Mouse (Mus musculus) large intestine, adult 2 months (tissue): ENCODE measurements around the gene Cdkal1. TPM values are rescaled to one million over a fixed set of nuclear protein-coding genes. Genes with fewer than 3 reads are reported as not detected.

Experiments used
- DNase-seq: peaks from one replicate; pipeline ENCODE4 v3.0.0-alpha.2; 2012; ENCODE audit warnings: low read depth, low spot score
- WGBS: fragments of 180-500 bp; shearing (Covaris S2); methylation state at CpG from one replicate; pipeline ENCODE4 v1.1.7; 2018; 5-methylcytosine and 5-hydroxymethylcytosine counted together
- polyA plus RNA-seq: library from polyadenylated mRNA; depleted of rRNA; stranded (reverse); fragments of >200 nt; gene quantifications from 2 replicates; pipeline ENCODE4 v1.2.3, GENCODE M21; 2012

Cdkal1 gene
- polyA plus RNA-seq, 1 experiment: 1.5 TPM

GRCm38 (mm10) chr13:29819147-29819546, 36.3 kb downstream of the Cdkal1 start:
- DNase-seq: no peak
- 94% methylated on average over 3 of the region's 3 CpGs for WGBS

- DNase-seq: no peak
- 92% methylated on average over 2 of the region's 2 CpGs for WGBS
Observed at GRCm38 (mm10) chr13:29818314-29818713, 37.2 kb downstream of the Cdkal1 start.

DNA sequence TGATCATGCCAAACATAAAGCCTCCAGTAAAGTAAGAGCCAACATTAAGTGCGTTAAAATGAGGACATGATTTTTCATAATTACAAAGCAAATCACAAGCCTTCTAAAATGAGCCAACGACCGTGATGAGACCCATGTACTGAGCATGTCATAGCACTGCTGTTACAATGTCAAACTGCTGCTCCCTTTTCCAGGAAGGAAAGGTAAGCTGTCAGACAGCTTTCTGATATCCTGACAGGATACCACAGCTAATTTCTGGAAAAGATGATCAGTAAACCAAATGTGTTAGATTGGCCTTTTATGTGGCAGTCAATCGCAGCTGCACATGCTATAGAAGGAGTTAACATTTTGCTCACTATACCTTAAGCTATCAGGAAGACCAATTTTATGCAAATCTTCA, 44.7 kb downstream of the Cdkal1 start:
- no peak for DNase-seq
- 93% methylated on average over 4 of the region's 4 CpGs for WGBS

GRCm38 (mm10) chr13:29808383-29808782, 47.1 kb downstream of the Cdkal1 start:
- 84% methylated on average over 3 of the region's 3 CpGs for WGBS
- no peak for DNase-seq

GRCm38 (mm10) chr13:29807930-29808329, 47.5 kb downstream of the Cdkal1 start:
- DNase-seq: no peak
- WGBS: 96% methylated on average over 3 of the region's 3 CpGs

- WGBS: 62% methylated on average over 4 of the region's 4 CpGs
Observed at GRCm38 (mm10) chr13:29806871-29807270, 48.6 kb downstream of the Cdkal1 start.

DNA sequence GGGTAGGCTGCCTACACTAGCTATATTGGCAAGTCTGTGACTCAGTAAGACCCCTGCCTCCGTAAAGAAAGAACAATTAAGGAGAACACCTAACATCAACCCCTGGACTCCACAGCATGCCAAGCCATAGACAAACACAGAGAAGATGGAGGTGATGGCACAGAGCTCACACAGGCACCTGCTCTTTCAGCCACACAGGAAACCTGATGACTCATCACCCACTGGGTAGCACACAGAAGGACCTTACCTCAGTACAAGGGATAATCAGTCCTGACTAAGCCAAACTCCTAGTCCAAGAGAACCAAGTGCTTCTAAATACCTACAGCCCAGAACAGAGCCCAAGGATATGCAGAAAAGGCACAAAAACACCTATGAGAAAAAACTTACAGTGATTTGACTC, 50.2 kb downstream of the Cdkal1 start:
- 85% methylated on average over 1 of the region's 1 CpGs for WGBS

More at GRCm38 (mm10) chr13:29806871-29807270, 48.6 kb downstream of the Cdkal1 start:
- no peak for DNase-seq

DNA sequence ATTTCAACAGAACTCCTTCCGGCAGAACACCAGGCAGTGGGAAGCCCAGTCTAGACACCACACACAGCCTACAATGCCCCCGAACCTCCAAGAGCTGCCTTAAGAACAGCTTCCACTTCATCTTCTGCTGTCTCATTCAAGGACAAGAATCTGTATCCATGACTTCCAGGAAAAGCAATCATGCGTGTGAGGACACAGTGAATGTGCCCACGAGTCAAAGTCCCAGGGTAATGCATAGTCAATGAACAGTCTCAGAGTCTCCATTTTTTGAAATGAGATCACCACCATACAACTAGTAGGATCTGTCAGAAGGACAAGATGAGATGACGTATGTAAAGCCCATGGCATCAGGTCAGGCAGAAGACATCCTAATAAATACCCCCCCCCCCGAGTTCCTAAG, 51.4 kb downstream of the Cdkal1 start:
- no peak for DNase-seq
- 92% methylated on average over 6 of the region's 6 CpGs for WGBS

More for the DNA sequence above, 50.2 kb downstream of the Cdkal1 start:
- DNase-seq: no peak

GRCm38 (mm10) chr13:29802699-29803098, 52.8 kb downstream of the Cdkal1 start:
- DNase-seq: no peak

DNA sequence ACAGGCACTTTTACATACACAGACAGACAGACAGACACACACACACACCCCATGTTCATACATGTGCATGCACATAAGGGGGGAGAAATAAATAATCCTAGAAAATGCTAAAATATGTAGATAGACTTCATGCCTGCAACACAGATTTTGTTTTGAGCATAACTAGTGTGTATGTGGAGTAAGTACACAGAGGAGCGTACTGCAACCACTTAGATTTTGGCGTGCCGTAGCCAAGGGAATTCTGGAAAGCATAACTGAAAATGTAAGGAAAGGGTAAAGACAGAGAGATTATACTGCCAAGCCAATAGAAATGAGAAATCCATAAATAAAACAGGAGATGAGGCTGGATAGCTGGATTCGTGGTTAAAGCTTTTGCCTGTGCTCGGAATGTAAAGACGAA, 55.4 kb downstream of the Cdkal1 start:
- 94% methylated on average over 6 of the region's 6 CpGs for WGBS
- no peak for DNase-seq

- DNase-seq: no peak
- WGBS: 28% methylated on average over 4 of the region's 4 CpGs
Observed at GRCm38 (mm10) chr13:29792112-29792511, 63.4 kb downstream of the Cdkal1 start.

DNA sequence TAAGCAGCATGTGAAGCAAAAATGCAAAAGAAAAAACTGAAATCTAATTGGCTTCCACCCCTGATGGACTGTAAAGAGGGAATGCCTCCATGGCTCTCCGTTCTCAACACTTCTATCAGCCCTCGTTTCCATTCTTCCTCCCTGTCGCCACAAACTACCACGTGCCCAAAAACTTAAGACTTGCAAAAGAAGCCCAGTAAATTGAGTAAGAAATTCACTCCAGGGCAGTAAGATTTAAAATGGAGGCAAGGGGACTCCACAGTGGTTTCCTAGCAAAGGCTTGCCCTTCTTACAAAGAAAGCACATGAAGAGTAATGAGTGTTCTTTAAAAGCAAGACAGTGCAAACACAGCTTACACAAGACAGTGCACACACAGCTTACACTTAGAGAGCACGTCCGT, 64.0 kb downstream of the Cdkal1 start:
- 85% methylated on average over 6 of the region's 6 CpGs for WGBS
- DNase-seq: no peak

GRCm38 (mm10) chr13:29786984-29787383, 68.5 kb downstream of the Cdkal1 start:
- 36% methylated on average over 3 of the region's 3 CpGs for WGBS

GRCm38 (mm10) chr13:29784894-29785293, 70.6 kb downstream of the Cdkal1 start:
- no peak for DNase-seq
- 74% methylated on average over 4 of the region's 4 CpGs for WGBS

More at GRCm38 (mm10) chr13:29786984-29787383, 68.5 kb downstream of the Cdkal1 start:
- no peak for DNase-seq

- DNase-seq: no peak
- WGBS: 80% methylated on average over 4 of the region's 4 CpGs
Observed at GRCm38 (mm10) chr13:29781332-29781731, 74.1 kb downstream of the Cdkal1 start.

- 23% methylated on average over 6 of the region's 6 CpGs for WGBS
- no peak for DNase-seq
Observed at GRCm38 (mm10) chr13:29780713-29781112, 74.8 kb downstream of the Cdkal1 start.

DNA sequence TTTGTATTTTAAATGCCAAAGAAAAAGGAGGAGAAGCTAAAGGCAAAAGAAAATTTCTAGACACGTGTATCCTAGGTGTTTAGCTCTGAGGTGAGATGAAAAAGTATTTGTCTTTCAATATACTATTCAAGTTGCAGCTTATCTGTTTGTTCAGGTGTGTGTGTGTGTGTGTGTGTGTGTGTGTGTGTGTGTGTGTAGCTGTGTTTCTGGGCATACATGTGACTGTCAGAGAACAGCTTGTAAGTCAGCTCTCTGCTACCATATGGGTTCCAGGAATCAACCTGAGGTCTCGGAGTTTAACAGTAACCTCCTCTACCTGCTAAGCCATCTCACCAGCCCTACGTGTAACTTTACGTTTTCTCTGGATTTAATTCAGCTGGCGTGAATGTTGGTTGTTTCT, 76.0 kb downstream of the Cdkal1 start:
- no peak for DNase-seq
- WGBS: 76% methylated on average over 5 of the region's 5 CpGs

GRCm38 (mm10) chr13:29779116-29779515, 76.4 kb downstream of the Cdkal1 start:
- 83% methylated on average over 5 of the region's 5 CpGs for WGBS
- DNase-seq: no peak

DNA sequence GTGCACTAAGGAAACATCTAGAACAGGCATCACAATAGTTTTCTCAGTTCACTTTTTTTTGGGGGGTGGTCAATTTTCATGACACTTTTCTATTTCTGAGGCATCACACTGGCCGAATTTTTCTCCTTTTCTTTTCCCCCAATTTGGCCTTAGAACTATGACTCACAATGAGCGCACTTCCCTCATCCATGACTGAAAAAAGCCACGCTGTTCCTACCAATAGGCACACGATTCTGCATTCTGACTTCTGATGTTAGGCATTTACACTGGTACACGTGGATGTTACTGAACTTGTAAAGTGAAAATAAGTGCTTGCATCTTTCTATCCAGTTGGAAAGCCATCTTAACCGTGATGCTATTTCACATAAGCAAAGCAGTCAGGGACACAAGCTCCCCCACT, 77.3 kb downstream of the Cdkal1 start:
- no peak for DNase-seq
- 89% methylated on average over 6 of the region's 6 CpGs for WGBS

DNA sequence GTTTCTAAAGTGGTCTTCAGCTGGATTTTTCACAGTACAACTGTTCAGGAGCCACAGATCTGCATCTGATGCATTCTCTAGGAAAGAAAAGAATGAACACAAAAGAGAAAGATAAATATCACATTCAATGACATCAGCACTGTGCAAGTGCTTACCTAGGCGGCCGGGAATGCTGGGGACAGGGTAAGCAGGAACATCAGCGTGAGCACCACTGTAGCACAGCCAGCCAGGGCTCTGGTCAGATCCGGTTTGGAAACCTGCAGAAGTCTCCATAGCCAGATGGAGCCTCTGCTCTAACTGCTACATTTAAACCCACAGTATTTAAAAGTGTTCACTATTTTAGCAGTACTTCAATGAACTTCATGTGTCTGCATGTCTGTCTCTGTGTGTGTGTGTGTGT, 78.2 kb downstream of the Cdkal1 start:
- no peak for DNase-seq
- WGBS: 89% methylated on average over 4 of the region's 4 CpGs

DNA sequence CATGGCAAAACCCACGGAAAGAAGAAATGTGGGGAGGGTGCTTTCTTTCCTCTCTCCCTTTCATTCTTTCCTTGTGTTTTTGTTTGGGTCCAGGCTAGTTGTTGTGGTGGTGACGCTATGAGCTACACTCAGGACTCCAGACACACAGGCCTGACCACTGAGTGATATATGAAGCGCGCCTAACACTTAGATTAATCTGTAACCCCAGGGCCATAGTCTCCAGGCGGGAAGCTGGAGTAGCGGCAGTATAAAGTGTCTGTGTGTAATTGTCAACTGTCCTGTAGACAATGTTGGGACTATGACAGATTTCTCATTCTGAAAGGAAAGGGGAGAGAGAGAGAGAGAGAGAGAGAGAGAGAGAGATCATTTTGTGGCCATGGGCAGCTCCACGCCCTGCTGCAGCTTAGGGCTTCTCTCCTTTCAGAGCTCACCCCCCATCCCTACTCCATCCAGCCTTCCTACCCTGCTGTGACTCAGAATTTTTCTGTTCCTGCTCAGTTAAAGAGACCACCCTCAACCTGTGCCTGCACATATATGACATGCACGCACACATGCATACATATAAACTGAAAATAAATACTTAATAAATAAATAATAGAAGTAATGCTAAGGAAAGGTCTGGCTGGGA, 79.8 kb downstream of the Cdkal1 start:
- WGBS: 69% methylated on average over 8 of the region's 8 CpGs
- DNase-seq: no peak

DNA sequence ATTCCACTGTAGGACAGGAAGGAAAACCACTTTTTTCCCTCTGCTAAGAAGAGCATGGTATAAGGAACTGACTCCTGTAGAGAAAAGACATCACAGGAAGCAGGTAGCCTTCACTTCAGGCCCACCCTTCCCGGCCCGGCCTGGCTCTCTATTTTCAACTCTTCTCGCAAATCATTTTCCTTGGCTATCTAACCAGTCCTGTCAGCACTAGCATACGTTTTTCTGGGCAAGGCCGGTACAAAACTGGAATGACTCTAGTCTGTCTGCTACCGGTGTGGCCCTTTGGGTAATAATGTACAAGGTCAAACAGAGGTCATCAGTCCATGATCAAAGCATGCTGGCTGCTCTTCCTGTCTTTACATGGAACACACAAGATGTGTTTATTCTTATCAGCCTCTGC, 81.9 kb downstream of the Cdkal1 start:
- no peak for DNase-seq
- WGBS: 33% methylated on average over 6 of the region's 6 CpGs
